Mouse (Mus musculus) cortical plate, adult 2 months (tissue): ENCODE measurements around the gene Ccnyl1. TPM values are rescaled to one million over a fixed set of nuclear protein-coding genes. Genes with fewer than 3 reads are reported as not detected.

Experiments
- H3K27ac ChIP-seq: fragments of 200-500 bp; 2 replicates; pipeline ENCODE4 v1.5.1; 2012; ENCODE audit warnings: low read length, control low read depth, inconsistent platforms; ENCODE audit not compliant: insufficient read depth
- H3K4me1 ChIP-seq: fragments of 200-500 bp; 2 replicates; pipeline ENCODE4 v1.6.1; 2011; ENCODE audit warnings: low read length; ENCODE audit not compliant: control insufficient read depth, insufficient read depth
- H3K4me3 ChIP-seq: fragments of 200-500 bp; 2 replicates; pipeline ENCODE4 v1.5.1; 2011; ENCODE audit warnings: mild to moderate bottlenecking, low read length, control low read depth; ENCODE audit not compliant: insufficient read depth
- CTCF ChIP-seq: fragments of 200-500 bp; IDR thresholded peaks from 2 replicates; pipeline ENCODE4 v1.5.1; 2011; ENCODE audit warnings: mild to moderate bottlenecking, control low read depth, low read length; ENCODE audit not compliant: insufficient read depth; ENCODE audit errors: extremely low read depth
- POLR2A ChIP-seq: fragments of 200-500 bp; IDR thresholded peaks from 2 replicates; pipeline ENCODE4 v1.6.1; 2011; ENCODE audit warnings: mild to moderate bottlenecking, low read length, control low read depth; ENCODE audit not compliant: insufficient read depth; ENCODE audit errors: extremely low read depth
- polyA plus RNA-seq: library from polyadenylated mRNA; depleted of rRNA; stranded (reverse); fragments of >200 nt; gene quantifications from 2 replicates; pipeline ENCODE4 v1.2.3, GENCODE M21; 2012; rRNA removed

Ccnyl1 gene
- polyA plus RNA-seq, 1 experiment, result 28.7 TPM

GRCm38 (mm10) chr1:64755971-64756639 lies 65.8 kb downstream of the Ccnyl1 start:
- no peak for TF ChIP-seq CTCF
- no peak for TF ChIP-seq POLR2A
- H3K27ac ChIP-seq, result no peak overlapping the region
- H3K4me3 ChIP-seq, result no peak overlapping the region
- H3K4me1 ChIP-seq, result no peaks in the 10 kb centered on the region

DNA sequence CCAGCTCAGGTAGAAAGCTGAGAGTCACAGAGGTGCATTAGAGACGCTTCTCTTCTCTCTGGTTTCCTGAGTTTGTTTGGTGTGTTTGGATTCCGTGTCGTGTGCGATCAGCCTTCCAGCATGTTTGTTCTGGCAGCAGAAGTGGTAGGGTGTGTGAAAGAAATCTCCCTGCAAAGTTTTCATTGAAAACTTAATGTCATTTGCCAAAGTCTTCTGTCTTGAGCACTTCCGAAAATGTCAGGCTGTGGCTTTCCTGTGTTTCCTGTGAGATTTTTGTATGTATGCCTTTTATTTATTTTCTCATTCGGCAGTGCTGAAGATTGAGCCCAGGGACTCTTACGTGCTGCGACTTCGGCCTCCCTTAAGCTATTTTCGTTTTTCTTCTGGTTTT lies 66.4 kb downstream of the Ccnyl1 start:
- H3K27ac ChIP-seq, result no peak overlapping the region
- H3K4me1 ChIP-seq, result no peaks in the 10 kb centered on the region
- TF ChIP-seq CTCF (no peak), POLR2A (no peak)
- no peak overlapping the region for H3K4me3 ChIP-seq

DNA sequence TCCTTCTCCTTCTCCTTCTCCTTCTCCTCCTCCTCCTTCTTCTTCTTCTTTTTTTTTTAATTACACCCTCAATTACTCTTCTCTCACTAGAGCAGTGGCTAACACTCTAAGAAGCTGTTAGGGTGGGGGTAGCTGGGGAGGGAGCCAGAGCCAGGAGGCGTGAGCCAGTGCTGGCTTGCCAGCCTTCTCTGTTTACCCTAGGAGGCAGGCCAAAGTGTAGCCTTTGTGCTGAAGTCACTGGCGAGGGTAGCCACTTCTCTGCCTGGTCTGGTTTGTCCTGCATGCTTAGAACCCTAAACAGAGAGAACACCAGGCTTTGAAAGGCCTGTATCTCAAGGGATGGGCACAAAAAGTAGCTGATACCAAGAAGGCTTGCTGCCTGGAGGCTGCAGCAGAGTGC lies 67.0 kb downstream of the Ccnyl1 start:
- Histone ChIP-seq H3K4me1 (no peaks in the 10 kb centered on the region), H3K27ac (no peak overlapping the region), H3K4me3 (no peak overlapping the region)
- TF ChIP-seq POLR2A (no peak), CTCF (no peak)

DNA sequence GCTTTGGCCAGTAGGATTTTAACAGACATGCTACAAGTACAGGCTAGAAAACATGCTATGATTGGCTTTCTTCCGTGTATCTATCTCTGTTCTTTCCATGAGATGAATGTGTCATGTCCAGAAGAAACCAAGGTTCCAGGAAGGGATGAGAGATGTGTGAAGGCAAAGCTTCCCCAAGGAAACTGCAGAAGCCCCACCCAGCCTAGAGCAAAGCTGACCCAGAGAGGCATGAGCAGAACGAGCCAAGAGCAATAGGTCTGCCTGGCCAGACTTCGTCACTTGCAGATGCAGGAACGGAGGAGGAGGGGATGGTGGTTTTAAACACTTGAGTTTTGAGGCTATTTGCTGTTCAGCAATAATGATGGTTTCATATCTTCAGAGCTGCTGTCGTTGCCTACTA lies 67.5 kb downstream of the Ccnyl1 start:
- TF ChIP-seq POLR2A (no peak), CTCF (no peak)
- Histone ChIP-seq H3K4me1 (no peaks in the 10 kb centered on the region), H3K4me3 (no peak overlapping the region), H3K27ac (no peak overlapping the region)

DNA sequence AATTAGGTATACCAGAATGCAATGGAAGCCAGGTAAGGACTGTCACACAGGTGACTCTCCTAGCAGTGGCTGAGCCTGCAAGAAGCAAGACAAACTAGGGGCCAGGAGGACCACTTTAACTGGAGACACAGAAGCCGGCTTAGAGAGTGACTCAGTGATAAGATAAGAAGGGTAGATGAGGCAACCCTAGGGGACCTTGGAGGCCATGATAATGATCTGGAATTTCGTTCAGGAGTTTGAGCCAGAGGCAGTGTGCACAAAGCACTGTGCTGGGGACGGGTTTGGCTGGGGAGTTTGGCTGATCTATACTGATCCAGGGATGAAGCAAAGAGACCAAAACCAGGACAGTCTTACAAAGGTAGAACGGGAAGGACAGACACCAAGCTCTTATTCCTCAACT lies 71.4 kb downstream of the Ccnyl1 start:
- no peak overlapping the region for H3K27ac ChIP-seq
- no peak overlapping the region for H3K4me3 ChIP-seq
- H3K4me1 ChIP-seq, result no peaks in the 10 kb centered on the region
- TF ChIP-seq POLR2A (no peak), CTCF (no peak)

- TF ChIP-seq POLR2A, result no peak
- TF ChIP-seq CTCF, result no peak
- no peak overlapping the region for H3K4me3 ChIP-seq
- no peaks in the 10 kb centered on the region for H3K4me1 ChIP-seq
- no peak overlapping the region for H3K27ac ChIP-seq
Observed at GRCm38 (mm10) chr1:64770169-64770568, 79.9 kb downstream of the Ccnyl1 start.

DNA sequence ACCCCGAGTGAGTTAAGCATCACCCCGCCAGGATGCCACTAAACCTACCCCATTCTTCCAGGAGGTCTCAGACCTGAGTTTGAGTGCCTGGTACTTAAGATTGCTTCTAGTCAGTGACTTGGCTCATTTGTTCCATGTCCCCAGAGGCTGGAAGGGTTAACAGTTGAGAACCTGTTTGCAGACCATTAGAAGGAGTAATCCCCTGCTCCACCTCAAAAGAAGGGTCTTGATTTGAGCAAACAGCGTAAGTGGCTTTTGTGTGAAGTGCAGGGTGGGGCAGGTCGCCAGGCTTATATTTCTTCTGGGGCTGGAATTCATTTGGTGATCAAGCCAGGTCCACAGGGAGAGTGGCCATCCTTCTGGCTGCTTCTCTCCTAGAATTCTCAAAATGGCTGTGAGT lies 83.0 kb downstream of the Ccnyl1 start:
- TF ChIP-seq POLR2A, result no peak
- TF ChIP-seq CTCF, result no peak
- Histone ChIP-seq H3K4me3 (no peak overlapping the region), H3K27ac (no peak overlapping the region), H3K4me1 (no peaks in the 10 kb centered on the region)

Other genes starting within 250 kb of the Ccnyl1 start
- gene Creb1, start 157.8 kb upstream of the Ccnyl1 start, polyA plus RNA-seq, result 14.8 and 15.2 TPM in 2 replicates
- gene Mettl21a, start 73.2 kb upstream of the Ccnyl1 start, polyA plus RNA-seq, result 12.2 and 12.8 TPM in 2 replicates
- gene Fzd5, start 47.3 kb downstream of the Ccnyl1 start, polyA plus RNA-seq, result 0.66 and 0.90 TPM in 2 replicates